Mouse (Mus musculus) splenic B cell, adult 2 months (primary cell): ENCODE measurements around the gene Psmd10.

ENCODE experiments used
- DNase-seq: peaks from one replicate; pipeline ENCODE4 v3.0.0-alpha.2; 2011; ENCODE audit warnings: low read depth, low spot score
- H3K27me3 ChIP-seq: 2 replicates; pipeline ENCODE4 v1.6.1; 2012; ENCODE audit warnings: mild to moderate bottlenecking, low read length, moderate library complexity, mixed read lengths; ENCODE audit not compliant: control insufficient read depth, poor library complexity, insufficient read depth, severe bottlenecking
- H3K36me3 ChIP-seq: 2 replicates; pipeline ENCODE4 v1.6.1; 2012; ENCODE audit warnings: mild to moderate bottlenecking, low read length, moderate library complexity, mixed read lengths; ENCODE audit not compliant: control insufficient read depth, poor library complexity, insufficient read depth, severe bottlenecking

The Psmd10 gene

DNA sequence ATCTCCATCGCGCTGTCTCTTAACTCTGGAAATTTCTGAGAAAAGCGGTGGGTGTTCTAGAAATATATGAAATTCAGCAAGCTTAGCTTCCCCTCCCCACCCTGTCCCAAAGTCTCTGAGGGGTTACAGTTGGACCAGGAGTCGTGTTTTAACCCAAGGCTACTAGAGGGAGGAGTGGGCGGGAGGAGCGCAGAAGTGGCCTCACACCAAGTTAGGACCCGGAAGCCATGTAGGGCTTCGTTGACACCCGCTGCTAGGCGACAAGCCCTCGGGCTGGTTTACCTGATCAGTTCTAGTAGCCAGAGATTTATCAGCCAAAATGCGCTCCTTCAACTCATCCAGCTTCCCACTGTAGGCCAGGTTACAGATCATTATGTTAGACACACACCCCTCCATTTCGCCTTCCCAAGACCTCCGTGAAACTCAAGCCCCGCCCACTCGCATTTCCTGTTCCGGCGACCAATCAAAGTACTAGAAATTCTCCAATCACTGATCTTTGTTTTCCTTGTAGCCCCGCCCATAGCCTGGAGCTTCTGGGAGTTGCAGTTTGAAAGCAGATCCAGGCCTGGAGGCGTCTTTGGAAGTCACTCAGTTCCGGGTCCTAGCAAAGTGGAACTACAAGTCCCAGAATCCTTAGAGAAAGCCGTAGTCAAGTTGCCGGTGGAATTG is at the start of gene Psmd10, which contains the start of gene Atg4a:
Gene Psmd10 (minus strand): TSS at position 457 of the 669 bp plus-strand sequence.
Gene Atg4a (plus strand): TSS at position 636 of the 669 bp plus-strand sequence.
- DNase-seq = peak; percentile 94
- Histone ChIP-seq H3K27me3 (no peaks in the 10 kb centered on the region), H3K36me3 (no peaks in the 10 kb centered on the region)

DNA sequence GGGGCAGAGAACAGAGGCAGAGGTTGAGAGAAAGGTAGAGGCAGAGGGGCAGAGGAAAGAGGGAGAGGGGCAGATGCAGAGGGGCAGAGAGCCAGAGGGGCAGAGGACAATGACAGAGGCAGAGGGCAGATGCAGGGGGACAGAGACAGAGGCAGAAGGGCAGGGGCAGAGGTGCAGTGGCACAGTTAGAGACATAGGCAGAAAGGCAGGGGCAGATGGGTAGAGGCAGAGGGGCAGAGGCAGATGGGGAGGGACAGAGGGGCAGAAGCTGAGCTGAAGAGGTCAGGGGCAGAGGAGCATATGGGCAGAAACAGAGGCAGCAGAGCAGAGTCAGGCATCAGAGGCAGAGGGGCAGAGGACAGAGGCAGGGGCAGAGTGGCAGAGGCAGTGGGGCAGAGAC is 42.4 kb upstream of the Psmd10 start:
- Histone ChIP-seq H3K27me3 (no peaks in the 10 kb centered on the region), H3K36me3 (no peaks in the 10 kb centered on the region)
- DNase-seq = no peak

- H3K36me3 ChIP-seq = no peaks in the 10 kb centered on the region
- H3K27me3 ChIP-seq = no peaks in the 10 kb centered on the region
- DNase-seq = no peak
Measured at GRCm38 (mm10) chrX:140997912-140998545, 41.5 kb upstream of the Psmd10 start.

- DNase-seq = no peak
- Histone ChIP-seq H3K27me3 (no peaks in the 10 kb centered on the region), H3K36me3 (no peaks in the 10 kb centered on the region)
Measured at GRCm38 (mm10) chrX:140996909-140997516, 40.5 kb upstream of the Psmd10 start.

DNA sequence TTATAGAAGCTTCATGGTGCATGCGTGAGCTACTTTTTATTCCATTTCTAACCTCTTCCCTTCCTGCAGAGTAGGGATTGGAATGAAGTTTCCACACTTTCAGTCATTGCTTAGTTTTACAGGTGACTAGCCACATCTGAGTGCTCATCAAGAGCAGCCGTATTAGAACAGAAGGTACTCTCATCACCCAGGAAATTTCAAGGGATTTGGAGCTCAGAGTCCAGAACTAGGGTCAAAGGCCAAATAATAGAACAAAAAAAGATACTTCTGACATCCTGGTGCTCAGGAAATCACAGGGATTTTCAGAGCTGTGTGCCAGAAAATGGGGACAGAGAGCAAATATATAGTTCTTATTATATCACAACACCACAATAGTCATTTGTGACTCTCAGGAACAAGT is 28.7 kb upstream of the Psmd10 start:
- Histone ChIP-seq H3K27me3 (no peaks in the 10 kb centered on the region), H3K36me3 (no peaks in the 10 kb centered on the region)
- no peak for DNase-seq

- no peaks in the 10 kb centered on the region for H3K27me3 ChIP-seq
- DNase-seq = no peak
Measured at GRCm38 (mm10) chrX:140984795-140985194, 28.3 kb upstream of the Psmd10 start.

GRCm38 (mm10) chrX:140983206-140983960 is 26.9 kb upstream of the Psmd10 start:
- H3K36me3 ChIP-seq = no peaks in the 10 kb centered on the region
- H3K27me3 ChIP-seq = no peaks in the 10 kb centered on the region
- no peak for DNase-seq

More at GRCm38 (mm10) chrX:140984795-140985194, 28.3 kb upstream of the Psmd10 start:
- no peaks in the 10 kb centered on the region for H3K36me3 ChIP-seq

DNA sequence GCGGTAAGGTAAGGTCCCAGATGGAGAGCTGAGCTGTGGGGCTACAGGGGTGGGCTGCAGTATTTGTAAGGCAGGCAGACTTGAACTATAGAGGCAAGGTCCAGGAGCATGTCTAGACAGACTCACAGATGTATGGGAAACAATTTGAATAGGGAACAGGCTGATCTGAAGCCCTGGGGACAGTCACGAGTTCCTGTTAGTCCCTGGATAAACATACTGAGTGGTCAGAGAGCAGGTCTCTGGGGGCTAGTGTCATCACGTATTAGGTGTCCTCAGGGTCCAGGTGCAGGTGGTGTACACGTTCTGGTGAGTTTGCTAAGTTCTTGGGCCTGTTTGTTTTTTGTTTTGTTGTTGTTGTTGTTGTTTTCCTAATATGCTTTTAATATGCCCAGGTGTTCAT is 23.6 kb upstream of the Psmd10 start:
- no peak for DNase-seq
- H3K27me3 ChIP-seq = no peaks in the 10 kb centered on the region
- H3K36me3 ChIP-seq = no peaks in the 10 kb centered on the region

GRCm38 (mm10) chrX:140979546-140979945 is 23.0 kb upstream of the Psmd10 start:
- H3K27me3 ChIP-seq = no peaks in the 10 kb centered on the region
- no peak for DNase-seq

DNA sequence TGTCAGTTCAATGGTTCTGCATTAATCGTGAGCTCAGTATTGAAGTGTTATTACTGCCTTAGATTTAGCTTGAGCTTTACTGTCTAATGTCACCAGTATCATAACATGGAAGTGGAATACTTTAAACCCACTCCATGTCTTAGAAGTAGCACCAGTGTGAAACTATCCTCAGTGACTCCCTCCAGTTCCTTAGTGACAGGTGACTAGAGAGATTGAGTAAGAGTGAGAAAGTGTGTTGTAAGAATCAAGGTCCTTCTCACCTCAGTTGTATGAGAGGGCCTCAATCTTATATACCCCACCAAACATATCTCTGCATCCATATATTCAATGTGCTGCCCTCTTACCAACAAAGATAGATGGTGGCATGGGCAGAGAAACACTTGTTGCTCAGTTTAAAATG is 22.4 kb upstream of the Psmd10 start:
- Histone ChIP-seq H3K27me3 (no peaks in the 10 kb centered on the region), H3K36me3 (no peaks in the 10 kb centered on the region)
- no peak for DNase-seq

More at GRCm38 (mm10) chrX:140979546-140979945, 23.0 kb upstream of the Psmd10 start:
- H3K36me3 ChIP-seq = no peaks in the 10 kb centered on the region

GRCm38 (mm10) chrX:140956959-140957358 is 431 bp upstream of the Psmd10 start:
- Histone ChIP-seq H3K36me3 (no peaks in the 10 kb centered on the region), H3K27me3 (no peaks in the 10 kb centered on the region)
- DNase-seq = no peak

GRCm38 (mm10) chrX:140953618-140954017 is 2.9 kb downstream of the Psmd10 start:
- DNase-seq = no peak
- H3K36me3 ChIP-seq = no peaks in the 10 kb centered on the region
- H3K27me3 ChIP-seq = no peaks in the 10 kb centered on the region

DNA sequence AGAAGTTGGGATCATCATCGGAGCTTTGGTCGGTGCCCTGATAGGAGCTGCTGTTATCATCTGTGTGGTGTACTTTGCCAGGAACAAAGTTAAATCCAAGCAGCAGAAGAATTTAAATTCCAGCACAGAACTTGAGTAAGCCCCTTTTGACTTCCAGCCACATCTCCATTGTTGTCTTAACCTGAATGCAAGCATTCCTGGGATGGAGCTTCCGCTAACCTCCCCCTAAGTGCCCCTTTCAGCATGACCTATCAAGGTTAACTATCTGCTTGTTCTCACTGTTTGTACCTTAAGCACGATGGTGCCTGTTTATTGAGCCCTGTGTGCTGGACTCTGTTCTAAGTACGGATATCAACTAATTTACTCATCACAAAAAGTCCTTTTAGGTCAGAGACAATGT is 20.3 kb downstream of the Psmd10 start:
- DNase-seq = no peak
- no peaks in the 10 kb centered on the region for H3K27me3 ChIP-seq

DNA sequence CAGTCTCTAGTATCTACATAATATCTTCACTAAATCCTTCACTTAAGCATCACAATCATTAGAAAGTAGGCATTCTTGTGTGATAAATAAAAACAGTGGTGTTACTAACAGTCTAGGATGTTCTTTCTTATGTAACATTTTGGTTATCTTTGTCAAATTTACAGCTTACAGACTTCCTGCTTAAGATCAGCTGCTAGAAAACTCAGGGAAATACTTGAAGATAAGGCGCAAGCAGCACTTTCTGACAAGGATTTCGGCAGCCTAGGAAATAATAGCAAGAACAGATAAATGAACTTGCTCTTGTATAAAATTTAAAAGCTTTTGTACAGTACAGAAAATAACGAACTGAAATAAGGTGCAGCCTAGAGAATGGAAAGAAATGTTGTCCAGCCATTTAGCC is 23.3 kb downstream of the Psmd10 start:
- DNase-seq = no peak
- Histone ChIP-seq H3K27me3 (no peaks in the 10 kb centered on the region), H3K36me3 (no peaks in the 10 kb centered on the region)

More for the DNA sequence above, 20.3 kb downstream of the Psmd10 start:
- H3K36me3 ChIP-seq = no peaks in the 10 kb centered on the region

GRCm38 (mm10) chrX:140932066-140932465 is 24.5 kb downstream of the Psmd10 start:
- no peak for DNase-seq
- H3K36me3 ChIP-seq = no peaks in the 10 kb centered on the region

More at GRCm38 (mm10) chrX:140932066-140932465, 24.5 kb downstream of the Psmd10 start:
- H3K27me3 ChIP-seq = no peaks in the 10 kb centered on the region
